Comparison of ENCODE assay signal across 8 mouse cellular contexts in the genomic region with DNA sequence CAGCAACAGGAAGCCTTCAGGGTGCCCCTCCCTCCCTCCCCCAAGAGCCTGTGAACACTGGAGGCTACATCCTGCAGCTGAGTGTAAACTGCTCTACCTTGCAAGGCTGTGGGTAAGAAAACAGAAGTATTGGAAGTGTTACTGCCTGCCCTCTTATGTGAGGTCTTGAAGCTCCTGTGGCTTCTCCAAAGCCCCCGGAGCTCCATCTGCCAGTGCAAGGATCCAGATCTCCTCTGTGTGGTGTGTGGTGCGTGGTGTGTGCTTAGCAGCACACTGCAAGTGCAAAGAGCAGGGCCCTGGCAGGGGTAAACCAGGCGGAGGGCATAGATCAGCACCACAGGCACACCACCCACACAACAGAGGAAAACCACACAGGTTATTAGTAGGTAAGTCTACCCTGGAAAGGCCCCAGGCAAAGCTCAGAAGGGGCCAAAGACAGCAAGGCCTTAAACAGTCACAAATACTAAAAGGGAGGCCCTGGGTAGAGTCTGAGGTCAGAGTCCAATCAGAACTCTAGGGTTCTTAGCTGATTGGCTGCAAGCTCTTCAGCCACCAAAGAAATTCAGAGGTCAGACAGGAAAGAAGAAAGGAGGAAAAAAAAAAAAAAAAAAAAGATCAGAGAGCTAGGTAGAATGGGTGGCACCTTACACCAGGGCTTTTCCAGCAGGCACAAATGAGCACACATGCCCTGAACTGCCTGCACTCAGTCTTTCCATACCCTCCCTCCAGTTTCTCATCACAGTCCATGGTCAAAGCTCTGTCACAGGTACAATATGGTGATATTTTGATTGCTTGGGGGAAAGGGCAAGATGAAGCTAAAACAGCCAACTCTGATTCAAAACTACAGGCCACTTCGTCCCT. TPM values are rescaled to one million over a fixed set of nuclear protein-coding genes. Genes with fewer than 3 reads are reported as not detected.
DNase-seq lines count a peak whose midpoint lies in the region; ATAC-seq lines count a peak whose summit lies in the region.

No protein-coding gene starts in this region.

- peaks cover 8% of the 10 kb centered on the region; the same call in 1 of the 2 replicates for H3K36me3 ChIP-seq in heart, embryonic 10.5 days
- no peaks in the 10 kb centered on the region for H3K36me3 ChIP-seq in hindbrain, embryonic 16.5 days (ENCODE audit: control insufficient read depth, insufficient read depth, low read length)
- H3K36me3 ChIP-seq in liver, embryonic 15.5 days (replicated peaks) = 0 out of 2 replicates have a peak, but pooled peaks cover 8% of the 10 kb centered on the region

- 56% methylated on average over 4 of the region's 4 CpGs for WGBS in heart, embryonic 10.5 days
- WGBS in hindbrain, embryonic 16.5 days = 60% methylated on average over 4 of the region's 4 CpGs
- 19% methylated on average over 4 of the region's 4 CpGs for whole genome bisulfite sequencing in liver, embryonic 15.5 days (ENCODE audit: insufficient replicate concordance)

- peak; percentile 51 for ATAC-seq in activated CD4-positive, CD25-positive, alpha-beta regulatory T cell, adult 4 months
- no peak for ATAC-seq in hindbrain, embryonic 16.5 days
- ATAC-seq in liver, embryonic 15.5 days (ENCODE audit: insufficient read depth) = no peak

- no peaks in the 10 kb centered on the region for H3K27me3 ChIP-seq in heart, embryonic 10.5 days (ENCODE audit: insufficient read depth, poor library complexity, severe bottlenecking)
- H3K27me3 ChIP-seq in hindbrain, embryonic 16.5 days (replicated peaks; ENCODE audit: control insufficient read depth, insufficient read depth, low read length) = no peaks in the 10 kb centered on the region
- H3K27me3 ChIP-seq in liver, embryonic 15.5 days = peaks cover 34% of the 10 kb centered on the region

- DNase-seq in heart, embryonic 10.5 days (ENCODE audit: low spot score) = no peak
- DNase-seq in heart, adult 9 months (ENCODE audit: low spot score in 2 of 2) = no peak
- DNase-seq in thymus, postnatal 25 days = peak; percentile 69
- DNase-seq in layer of hippocampus, postnatal 36 days = no peak
- DNase-seq in adrenal gland, postnatal 36 days = no peak

- no peaks in the 10 kb centered on the region for H3K9me3 ChIP-seq in heart, embryonic 10.5 days
- no peaks in the 10 kb centered on the region for H3K9me3 ChIP-seq in hindbrain, embryonic 16.5 days (ENCODE audit: control insufficient read depth, low read length)
- no peaks in the 10 kb centered on the region for H3K9me3 ChIP-seq in liver, embryonic 15.5 days (replicated peaks)

- H3K4me2 ChIP-seq in hindbrain, embryonic 16.5 days (ENCODE audit: low read length) = peak overlapping the region; percentile 79
- H3K4me2 ChIP-seq in liver, embryonic 15.5 days = peak overlapping the region; percentile 99

- H3K9ac ChIP-seq in hindbrain, embryonic 16.5 days (ENCODE audit: low read depth, low read length) = peak overlapping the region; percentile 79
- H3K9ac ChIP-seq in liver, embryonic 15.5 days = peak overlapping the region; percentile 77

- peaks cover 82% of the 10 kb centered on the region for H3K4me1 ChIP-seq in heart, embryonic 10.5 days
- H3K4me1 ChIP-seq in hindbrain, embryonic 16.5 days (ENCODE audit: control insufficient read depth, insufficient read depth, low read depth, low read length) = peaks cover 33% of the 10 kb centered on the region
- peaks cover 83% of the 10 kb centered on the region for H3K4me1 ChIP-seq in liver, embryonic 15.5 days (replicated peaks)

- H3K27ac ChIP-seq in heart, embryonic 10.5 days = peak overlapping the region; percentile 93
- no peak overlapping the region for H3K27ac ChIP-seq in hindbrain, embryonic 16.5 days (ENCODE audit: low read depth, low read length)
- peak overlapping the region; percentile 73 for H3K27ac ChIP-seq in liver, embryonic 15.5 days (replicated peaks)

- peak overlapping the region; percentile 93 for H3K4me3 ChIP-seq in heart, embryonic 10.5 days
- H3K4me3 ChIP-seq in hindbrain, embryonic 16.5 days (ENCODE audit: low read length) = peak overlapping the region; percentile 61
- peak overlapping the region; percentile 85 for H3K4me3 ChIP-seq in liver, embryonic 15.5 days (replicated peaks)

RNA-seq across cellular contexts. Expression of a gene that starts 13.5 kb away (rescaled TPM):
- polyA plus RNA-seq in heart, embryonic 10.5 days (2016; fragmentation: Nextera tagmentation; extraction: Ambion mirVana) = 58.4 and 61.0 TPM in 2 replicates
- polyA plus RNA-seq in activated CD4-positive, CD25-positive, alpha-beta regulatory T cell, adult 4 months (2017; shearing (Covaris generic)) = 100 to 1,000 TPM in 1 of 2 experiments, 10 to 100 TPM in 1; 98.3 to 132 TPM
- polyA plus RNA-seq in hindbrain, embryonic 16.5 days (2015; fragmentation: Nextera tagmentation; extraction: Ambion mirVana) = 32.3 and 37.5 TPM in 2 replicates
- polyA plus RNA-seq in liver, embryonic 15.5 days (2015; fragmentation: Nextera tagmentation; extraction: Ambion mirVana) = 21.2 and 26.6 TPM in 2 replicates
- 100 to 1,000 TPM; 500 to 531 TPM for total RNA-seq in layer of hippocampus, postnatal 36 days (2021)
- 10 to 100 TPM; 45.1 to 48.0 TPM for total RNA-seq in adrenal gland, postnatal 36 days (2021)

RNA-seq across cellular contexts. Expression of a gene that starts 16.6 kb away (rescaled TPM):
- polyA plus RNA-seq in heart, embryonic 10.5 days (2016; fragmentation: Nextera tagmentation; extraction: Ambion mirVana) = 1.9 and 3.0 TPM in 2 replicates
- polyA plus RNA-seq in activated CD4-positive, CD25-positive, alpha-beta regulatory T cell, adult 4 months (2017; shearing (Covaris generic)) = 1 to 10 TPM; 1.6 to 2.4 TPM
- 0.16 and 0.29 TPM in 2 replicates for polyA plus RNA-seq in hindbrain, embryonic 16.5 days (2015; fragmentation: Nextera tagmentation; extraction: Ambion mirVana)
- 0.89 and 1.1 TPM in 2 replicates for polyA plus RNA-seq in liver, embryonic 15.5 days (2015; fragmentation: Nextera tagmentation; extraction: Ambion mirVana)
- total RNA-seq in layer of hippocampus, postnatal 36 days (2021) = not detected
- not detected for total RNA-seq in adrenal gland, postnatal 36 days (2021)

RNA-seq across cellular contexts. Expression of a gene that starts 30.0 kb away (rescaled TPM):
- 1,001 and 1,694 TPM in 2 replicates for polyA plus RNA-seq in heart, embryonic 10.5 days (2016; fragmentation: Nextera tagmentation; extraction: Ambion mirVana)
- polyA plus RNA-seq in activated CD4-positive, CD25-positive, alpha-beta regulatory T cell, adult 4 months (2017; shearing (Covaris generic)) = 1 to 10 TPM; 1.2 to 2.0 TPM
- polyA plus RNA-seq in hindbrain, embryonic 16.5 days (2015; fragmentation: Nextera tagmentation; extraction: Ambion mirVana) = 160 and 182 TPM in 2 replicates
- 15.2 and 17.1 TPM in 2 replicates for polyA plus RNA-seq in liver, embryonic 15.5 days (2015; fragmentation: Nextera tagmentation; extraction: Ambion mirVana)
- 10 to 100 TPM; 25.4 to 29.4 TPM for total RNA-seq in layer of hippocampus, postnatal 36 days (2021)
- total RNA-seq in adrenal gland, postnatal 36 days (2021) = 10 to 100 TPM in 1 of 2 experiments, 1 to 10 TPM in 1; 6.7 to 11.6 TPM

RNA-seq across cellular contexts. Expression of a gene that starts 35.1 kb away (rescaled TPM):
- polyA plus RNA-seq in heart, embryonic 10.5 days (2016; fragmentation: Nextera tagmentation; extraction: Ambion mirVana) = 0.16 and 0.57 TPM in 2 replicates
- polyA plus RNA-seq in activated CD4-positive, CD25-positive, alpha-beta regulatory T cell, adult 4 months (2017; shearing (Covaris generic)) = 1 to 10 TPM in 1 of 2 experiments, under 1 TPM in 1; 0.54 to 1.2 TPM
- 1.5 TPM in 2 replicates for polyA plus RNA-seq in hindbrain, embryonic 16.5 days (2015; fragmentation: Nextera tagmentation; extraction: Ambion mirVana)
- polyA plus RNA-seq in liver, embryonic 15.5 days (2015; fragmentation: Nextera tagmentation; extraction: Ambion mirVana) = 0.13 TPM in 1 of 2 replicates, not detected in the other
- total RNA-seq in layer of hippocampus, postnatal 36 days (2021) = 10 to 100 TPM; 25.7 to 28.6 TPM
- total RNA-seq in adrenal gland, postnatal 36 days (2021) = 1 to 10 TPM; 2.7 to 2.9 TPM
